Mouse (Mus musculus): Measurements from ENCODE around the gene Epdr1. TPM values are rescaled to one million over a fixed set of nuclear protein-coding genes. Genes with fewer than 3 reads are reported as not detected.

Epdr1 gene
- polyA plus RNA-seq, 1 experiment from 2014 or later: 20.7 TPM

DNA sequence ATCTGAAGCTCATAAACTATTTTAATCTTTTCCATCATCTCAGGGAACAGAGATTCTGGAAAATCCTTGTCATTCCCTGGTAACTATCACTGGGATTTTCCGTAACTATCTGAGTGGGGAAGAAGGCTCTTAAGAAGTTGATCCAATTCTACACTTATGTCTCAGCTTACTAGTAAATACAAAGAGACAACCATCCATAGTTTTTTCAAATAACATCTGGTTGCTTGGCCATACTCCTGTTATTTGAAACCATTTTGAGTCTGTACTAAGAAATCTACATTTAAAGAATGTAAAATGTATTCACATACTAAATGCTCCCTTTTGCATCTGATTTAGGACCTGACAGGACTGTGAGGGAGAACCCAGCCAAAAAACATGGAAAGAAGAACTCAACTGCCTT is 6.3 kb downstream of the Epdr1 start:
- no peak overlapping the region for H3K4me2 ChIP-seq (ENCODE audit: low read depth, low read length)
- no peak overlapping the region for H3K27ac ChIP-seq (ENCODE audit: low read depth, low read length)
- no peaks in the 10 kb centered on the region for H3K9me3 ChIP-seq (ENCODE audit: control insufficient read depth, low read length)
- H3K9ac ChIP-seq (replicated peaks; ENCODE audit: low read depth, low read length): no peak overlapping the region
- no peaks in the 10 kb centered on the region for H3K27me3 ChIP-seq (ENCODE audit: control insufficient read depth, insufficient read depth, low read length)
- H3K4me3 ChIP-seq (ENCODE audit: low read depth, low read length): no peak overlapping the region
- whole genome bisulfite sequencing: 86% methylated on average over 1 of the region's 1 CpGs
- H3K36me3 ChIP-seq (ENCODE audit: control insufficient read depth, insufficient read depth, low read length): no peaks in the 10 kb centered on the region
- H3K4me1 ChIP-seq (ENCODE audit: control insufficient read depth, insufficient read depth, low read length): peaks cover 6% of the 10 kb centered on the region; the same call in 1 of the 2 replicates
- no peak for ATAC-seq (ENCODE audit: low read depth)

- H3K9ac ChIP-seq (replicated peaks; ENCODE audit: low read depth, low read length): no peak overlapping the region
- H3K36me3 ChIP-seq (ENCODE audit: control insufficient read depth, insufficient read depth, low read length): no peaks in the 10 kb centered on the region
- no peak overlapping the region for H3K4me3 ChIP-seq (ENCODE audit: low read depth, low read length)
- no peak overlapping the region for H3K27ac ChIP-seq (ENCODE audit: low read depth, low read length)
- ATAC-seq (ENCODE audit: low read depth): no peak
- 31% methylated on average over 3 of the region's 3 CpGs for WGBS
- peaks cover 2% of the 10 kb centered on the region; the same call in 1 of the 2 replicates for H3K4me1 ChIP-seq (ENCODE audit: control insufficient read depth, insufficient read depth, low read length)
- H3K9me3 ChIP-seq (ENCODE audit: control insufficient read depth, low read length): no peaks in the 10 kb centered on the region
- H3K27me3 ChIP-seq (ENCODE audit: control insufficient read depth, insufficient read depth, low read length): no peaks in the 10 kb centered on the region
- H3K4me2 ChIP-seq (ENCODE audit: low read depth, low read length): no peak overlapping the region
Observed at GRCm38 (mm10) chr13:19612963-19613362, 6.8 kb downstream of the Epdr1 start.

GRCm38 (mm10) chr13:19612348-19612747 is 7.4 kb downstream of the Epdr1 start:
- Histone ChIP-seq H3K4me2 (ENCODE audit: low read depth, low read length) (no peak overlapping the region), H3K27ac (ENCODE audit: low read depth, low read length) (no peak overlapping the region)

DNA sequence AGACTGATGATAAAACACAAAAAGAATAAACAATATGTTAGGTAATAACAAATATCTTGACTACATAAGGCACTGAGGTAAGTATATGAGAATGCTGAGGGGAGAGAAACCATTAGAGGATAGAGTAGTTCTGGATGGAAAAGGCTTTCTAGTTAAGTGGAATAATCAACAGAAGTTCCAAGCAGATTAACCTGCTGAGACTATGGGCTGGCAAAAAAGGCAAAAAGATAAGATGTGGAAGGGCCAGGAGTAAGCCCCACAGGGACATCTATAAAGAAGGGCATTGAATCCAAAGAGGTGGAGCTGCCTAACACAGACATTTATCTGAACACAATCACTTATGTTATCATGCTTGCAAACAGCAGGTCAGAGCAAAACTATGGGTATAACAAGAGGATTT is 11.6 kb downstream of the Epdr1 start:
- Histone ChIP-seq H3K9ac (replicated peaks; ENCODE audit: low read depth, low read length) (no peak overlapping the region), H3K9me3 (ENCODE audit: control insufficient read depth, low read length) (no peaks in the 10 kb centered on the region), H3K4me2 (ENCODE audit: low read depth, low read length) (no peak overlapping the region), H3K27ac (ENCODE audit: low read depth, low read length) (no peak overlapping the region), H3K4me1 (ENCODE audit: control insufficient read depth, insufficient read depth, low read length) (no peaks in the 10 kb centered on the region; the same call in 1 of the 2 replicates), H3K36me3 (ENCODE audit: control insufficient read depth, insufficient read depth, low read length) (no peaks in the 10 kb centered on the region), H3K27me3 (ENCODE audit: control insufficient read depth, insufficient read depth, low read length) (no peaks in the 10 kb centered on the region), H3K4me3 (ENCODE audit: low read depth, low read length) (no peak overlapping the region)
- no peak for ATAC-seq (ENCODE audit: low read depth)

More at GRCm38 (mm10) chr13:19612348-19612747, 7.4 kb downstream of the Epdr1 start:
- H3K9ac ChIP-seq (replicated peaks; ENCODE audit: low read depth, low read length): no peak overlapping the region
- no peaks in the 10 kb centered on the region for H3K9me3 ChIP-seq (ENCODE audit: control insufficient read depth, low read length)
- H3K36me3 ChIP-seq (ENCODE audit: control insufficient read depth, insufficient read depth, low read length): no peaks in the 10 kb centered on the region
- no peaks in the 10 kb centered on the region; the same call in 1 of the 2 replicates for H3K4me1 ChIP-seq (ENCODE audit: control insufficient read depth, insufficient read depth, low read length)
- H3K27me3 ChIP-seq (ENCODE audit: control insufficient read depth, insufficient read depth, low read length): no peaks in the 10 kb centered on the region
- H3K4me3 ChIP-seq (ENCODE audit: low read depth, low read length): no peak overlapping the region
- no peak for ATAC-seq (ENCODE audit: low read depth)
- WGBS: 3% methylated on average over 1 of the region's 1 CpGs

GRCm38 (mm10) chr13:19604916-19605315 is 14.8 kb downstream of the Epdr1 start:
- Histone ChIP-seq H3K4me3 (ENCODE audit: low read depth, low read length) (no peak overlapping the region), H3K27me3 (ENCODE audit: control insufficient read depth, insufficient read depth, low read length) (no peaks in the 10 kb centered on the region), H3K4me1 (ENCODE audit: control insufficient read depth, insufficient read depth, low read length) (no peaks in the 10 kb centered on the region), H3K9ac (replicated peaks; ENCODE audit: low read depth, low read length) (no peak overlapping the region), H3K27ac (ENCODE audit: low read depth, low read length) (no peak overlapping the region), H3K9me3 (ENCODE audit: control insufficient read depth, low read length) (no peaks in the 10 kb centered on the region), H3K36me3 (ENCODE audit: control insufficient read depth, insufficient read depth, low read length) (no peaks in the 10 kb centered on the region), H3K4me2 (ENCODE audit: low read depth, low read length) (no peak overlapping the region)
- no peak for ATAC-seq (ENCODE audit: low read depth)

GRCm38 (mm10) chr13:19603719-19604118 is 16.0 kb downstream of the Epdr1 start:
- no peak overlapping the region for H3K27ac ChIP-seq (ENCODE audit: low read depth, low read length)
- H3K4me2 ChIP-seq (ENCODE audit: low read depth, low read length): no peak overlapping the region
- no peaks in the 10 kb centered on the region for H3K9me3 ChIP-seq (ENCODE audit: control insufficient read depth, low read length)
- WGBS: 96% methylated on average over 1 of the region's 1 CpGs
- ATAC-seq (ENCODE audit: low read depth): no peak
- no peak overlapping the region for H3K9ac ChIP-seq (replicated peaks; ENCODE audit: low read depth, low read length)
- H3K27me3 ChIP-seq (ENCODE audit: control insufficient read depth, insufficient read depth, low read length): no peaks in the 10 kb centered on the region
- H3K4me1 ChIP-seq (ENCODE audit: control insufficient read depth, insufficient read depth, low read length): no peaks in the 10 kb centered on the region
- no peak overlapping the region for H3K4me3 ChIP-seq (ENCODE audit: low read depth, low read length)
- no peaks in the 10 kb centered on the region for H3K36me3 ChIP-seq (ENCODE audit: control insufficient read depth, insufficient read depth, low read length)

GRCm38 (mm10) chr13:19602531-19602930 is 17.2 kb downstream of the Epdr1 start:
- H3K27ac ChIP-seq (ENCODE audit: low read depth, low read length): no peak overlapping the region
- no peaks in the 10 kb centered on the region for H3K9me3 ChIP-seq (ENCODE audit: control insufficient read depth, low read length)
- no peak for ATAC-seq (ENCODE audit: low read depth)
- H3K4me3 ChIP-seq (ENCODE audit: low read depth, low read length): no peak overlapping the region
- H3K4me2 ChIP-seq (ENCODE audit: low read depth, low read length): no peak overlapping the region
- no peak overlapping the region for H3K9ac ChIP-seq (replicated peaks; ENCODE audit: low read depth, low read length)
- no peaks in the 10 kb centered on the region for H3K4me1 ChIP-seq (ENCODE audit: control insufficient read depth, insufficient read depth, low read length)
- WGBS: 95% methylated on average over 1 of the region's 1 CpGs
- H3K27me3 ChIP-seq (ENCODE audit: control insufficient read depth, insufficient read depth, low read length): no peaks in the 10 kb centered on the region
- no peaks in the 10 kb centered on the region for H3K36me3 ChIP-seq (ENCODE audit: control insufficient read depth, insufficient read depth, low read length)

GRCm38 (mm10) chr13:19599242-19599641 is 20.5 kb downstream of the Epdr1 start:
- 89% methylated on average over 6 of the region's 6 CpGs for WGBS
- no peaks in the 10 kb centered on the region for H3K4me1 ChIP-seq (ENCODE audit: control insufficient read depth, insufficient read depth, low read length)
- no peak overlapping the region for H3K27ac ChIP-seq (ENCODE audit: low read depth, low read length)

GRCm38 (mm10) chr13:19595141-19595540 is 24.6 kb downstream of the Epdr1 start:
- 94% methylated on average over 1 of the region's 1 CpGs for WGBS
- Histone ChIP-seq H3K27ac (ENCODE audit: low read depth, low read length) (no peak overlapping the region), H3K36me3 (ENCODE audit: control insufficient read depth, insufficient read depth, low read length) (no peaks in the 10 kb centered on the region), H3K4me1 (ENCODE audit: control insufficient read depth, insufficient read depth, low read length) (no peaks in the 10 kb centered on the region), H3K9me3 (ENCODE audit: control insufficient read depth, low read length) (no peaks in the 10 kb centered on the region), H3K9ac (replicated peaks; ENCODE audit: low read depth, low read length) (no peak overlapping the region), H3K4me2 (ENCODE audit: low read depth, low read length) (no peak overlapping the region), H3K4me3 (ENCODE audit: low read depth, low read length) (no peak overlapping the region), H3K27me3 (ENCODE audit: control insufficient read depth, insufficient read depth, low read length) (no peaks in the 10 kb centered on the region)
- no peak for ATAC-seq (ENCODE audit: low read depth)

More at GRCm38 (mm10) chr13:19599242-19599641, 20.5 kb downstream of the Epdr1 start:
- H3K27me3 ChIP-seq (ENCODE audit: control insufficient read depth, insufficient read depth, low read length): no peaks in the 10 kb centered on the region
- no peak overlapping the region for H3K4me2 ChIP-seq (ENCODE audit: low read depth, low read length)
- ATAC-seq (ENCODE audit: low read depth): no peak
- no peaks in the 10 kb centered on the region for H3K9me3 ChIP-seq (ENCODE audit: control insufficient read depth, low read length)
- H3K36me3 ChIP-seq (ENCODE audit: control insufficient read depth, insufficient read depth, low read length): no peaks in the 10 kb centered on the region
- H3K4me3 ChIP-seq (ENCODE audit: low read depth, low read length): no peak overlapping the region
- no peak overlapping the region for H3K9ac ChIP-seq (replicated peaks; ENCODE audit: low read depth, low read length)

Data from neural tube, embryonic 14.5 days (tissue).